Mouse (Mus musculus): ENCODE data around the gene 3110040M04Rik.
A peak's percentile ranks its signal among the peaks of the same experiment; 100 is the strongest.
"Not testable (repeated sequence)": the region's sequence is repeated elsewhere in the genome, so short reads cannot be mapped to it uniquely, and the experiment has no call there.

The 3110040M04Rik gene

DNA sequence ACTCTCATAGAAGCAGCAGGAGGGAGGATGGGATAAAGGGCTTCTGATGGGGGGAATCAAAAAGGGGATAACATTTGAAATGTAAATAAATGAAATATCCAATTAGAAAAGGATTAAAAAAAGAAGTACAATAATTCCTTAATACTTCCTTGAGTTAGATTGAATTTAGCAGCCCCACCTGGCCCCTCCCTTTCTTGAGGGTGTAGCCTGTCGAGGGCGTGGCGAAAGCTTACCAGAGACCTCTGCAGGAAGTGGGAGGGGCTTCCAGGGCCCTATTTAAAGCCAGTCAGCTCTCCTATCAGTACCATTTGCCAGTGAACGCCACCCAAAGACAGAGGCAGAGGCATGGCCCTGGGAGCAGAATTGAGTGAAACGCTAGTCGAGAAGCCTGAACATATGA, at the start of gene 3110040M04Rik:
TSS of gene 3110040M04Rik (plus strand) at position 304 of the 400 bp plus-strand sequence.
- DNase-seq, result not testable (repeated sequence)

DNA sequence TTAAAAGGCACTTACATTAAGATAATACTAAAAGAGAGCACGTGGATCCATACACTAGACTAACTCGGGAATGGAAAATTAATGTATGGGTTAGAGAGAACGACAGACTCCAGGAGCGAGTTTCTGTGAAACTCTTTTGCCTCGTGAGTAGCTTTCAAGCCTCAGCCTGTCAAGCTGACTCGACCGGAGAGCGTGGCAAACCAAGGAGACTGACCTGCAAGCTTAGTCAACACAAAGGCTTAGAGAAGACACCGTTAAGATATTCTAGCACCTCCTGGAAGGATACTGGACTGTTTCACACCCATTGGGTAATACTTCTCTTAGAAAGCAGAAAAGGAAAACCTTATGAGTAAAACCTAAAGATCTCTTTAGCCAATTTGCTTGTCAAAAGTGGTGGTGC, 49.8 kb upstream of the 3110040M04Rik start:
- not testable (repeated sequence) for DNase-seq

DNA sequence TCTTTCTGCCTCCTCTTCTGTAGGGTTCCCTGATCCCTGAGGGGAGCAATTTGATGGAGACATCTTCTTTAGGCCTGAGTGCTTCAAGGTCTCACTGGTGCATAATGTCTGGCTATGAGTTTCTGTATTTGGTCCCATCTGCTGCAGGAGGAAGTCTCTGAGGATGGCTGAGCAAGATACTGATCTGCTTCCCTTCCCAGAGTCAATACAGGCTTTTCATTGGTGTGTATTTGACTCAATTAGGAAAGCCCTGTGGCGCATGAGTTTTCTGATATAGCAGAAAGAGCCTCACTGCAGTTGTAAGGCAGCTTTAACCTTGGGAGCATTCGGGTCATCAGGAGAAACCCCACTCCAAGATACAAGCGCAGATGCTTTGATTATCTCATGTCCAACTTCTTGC, 47.8 kb upstream of the 3110040M04Rik start:
- no peak for DNase-seq

DNA sequence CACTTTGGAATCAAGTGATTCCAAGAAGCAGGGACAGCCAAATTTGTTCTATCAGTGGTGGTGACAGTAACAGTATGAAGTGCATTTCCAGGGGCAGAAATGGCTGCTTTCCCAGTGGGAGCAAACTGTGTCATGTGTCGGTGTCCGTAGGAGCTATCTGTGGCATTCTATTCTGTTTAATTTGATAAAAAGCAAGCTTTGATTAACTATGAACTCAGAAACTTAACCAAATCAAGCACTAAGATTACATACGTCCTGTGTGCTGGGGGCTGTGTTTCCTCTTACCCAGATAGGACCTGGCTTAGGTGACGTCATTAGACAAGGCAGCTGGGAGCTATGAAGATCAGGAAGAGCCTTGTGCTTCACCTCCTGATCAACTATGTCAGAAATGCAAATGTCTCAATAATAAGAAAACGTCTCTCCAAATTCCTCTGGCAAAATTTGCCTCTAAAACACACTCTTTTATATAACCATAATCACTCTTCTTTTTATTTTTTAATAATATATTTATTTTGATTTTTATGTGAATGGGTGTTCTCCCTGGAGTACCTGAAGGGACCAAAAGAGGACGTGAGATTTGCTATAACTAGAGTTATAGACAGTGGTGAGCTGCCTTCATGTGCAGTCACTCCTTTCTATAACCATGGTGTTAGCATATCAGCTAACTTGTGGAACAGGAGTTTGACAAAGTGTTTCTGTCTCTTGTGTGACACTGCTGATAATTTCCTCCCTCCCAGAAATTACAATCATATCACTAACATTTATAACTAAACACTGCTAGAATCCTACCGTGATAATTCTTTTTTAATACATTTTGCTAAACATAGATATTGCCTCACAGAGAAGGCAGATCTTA, 46.9 kb upstream of the 3110040M04Rik start:
- DNase-seq, result no peak

DNA sequence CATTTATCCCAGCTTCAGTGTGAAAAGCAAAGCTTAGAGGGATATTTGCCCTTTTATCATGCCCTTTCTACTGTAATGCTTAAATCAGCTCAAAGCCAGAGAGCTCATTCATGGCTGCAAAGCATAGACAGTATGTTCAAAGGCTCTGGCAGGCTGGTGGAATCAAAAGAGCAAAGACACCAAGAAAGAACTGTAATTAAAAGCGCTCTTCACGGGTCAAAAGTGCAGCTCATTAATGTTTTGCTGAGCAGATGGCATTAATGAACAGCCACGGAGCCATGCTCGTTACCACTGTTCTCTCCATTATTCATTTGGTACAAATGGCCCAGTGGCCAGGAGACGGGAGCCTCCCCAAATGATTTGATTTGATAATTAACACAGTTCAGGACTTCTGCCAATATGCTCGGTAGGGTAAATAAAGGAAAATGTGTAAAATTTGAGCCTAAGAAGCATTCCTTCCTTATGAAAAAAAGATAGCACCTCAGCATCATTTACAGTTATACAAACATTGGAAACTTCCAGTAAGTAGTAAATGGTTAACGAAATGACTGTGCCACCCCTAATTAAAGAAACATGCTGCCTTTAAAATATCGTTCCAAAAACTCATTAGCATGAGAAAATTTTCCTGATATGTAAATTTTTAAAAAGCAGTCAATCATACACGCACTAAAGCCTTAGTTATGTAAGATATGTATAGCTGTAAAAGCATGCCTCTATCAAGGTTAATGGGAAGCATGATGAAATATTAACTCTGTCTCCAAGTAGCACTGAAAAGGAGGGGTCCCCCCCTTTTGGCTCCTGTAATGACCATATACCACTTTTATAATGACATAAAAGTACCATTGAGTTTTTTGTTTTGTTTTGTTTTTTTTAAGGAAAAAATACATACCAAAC, 45.7 kb upstream of the 3110040M04Rik start:
- DNase-seq, result no peak

DNA sequence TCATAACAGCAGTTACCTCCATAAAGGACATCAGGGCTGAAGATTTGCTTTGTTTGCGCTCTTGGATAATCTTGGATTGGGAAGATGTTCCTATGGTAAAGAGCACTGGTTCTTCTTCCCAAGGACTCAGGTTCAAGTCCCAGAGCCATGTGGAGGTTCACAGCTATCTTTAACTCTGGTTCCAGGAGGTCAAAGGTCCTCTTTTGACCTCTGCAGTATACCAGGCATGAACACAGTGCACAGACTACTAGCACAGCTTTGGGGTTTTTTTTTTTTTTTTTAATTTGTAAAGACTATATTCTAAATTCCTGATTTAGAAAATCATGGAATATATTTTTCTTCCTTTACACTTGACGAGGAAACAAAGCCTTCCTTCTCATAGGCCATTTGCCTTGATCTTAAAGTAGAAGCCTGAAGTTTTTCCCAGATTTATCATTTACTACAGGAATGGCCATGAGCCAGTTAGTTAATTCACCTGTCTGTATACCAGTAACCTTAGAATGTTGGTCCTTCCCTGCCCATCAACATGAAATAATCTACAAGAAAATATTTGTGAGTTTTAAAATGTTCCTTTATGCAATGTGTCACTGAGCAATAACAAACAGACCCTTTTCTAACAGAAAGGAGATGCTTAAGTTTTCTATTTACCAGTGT, 44.9 kb upstream of the 3110040M04Rik start:
- DNase-seq, result no peak

DNA sequence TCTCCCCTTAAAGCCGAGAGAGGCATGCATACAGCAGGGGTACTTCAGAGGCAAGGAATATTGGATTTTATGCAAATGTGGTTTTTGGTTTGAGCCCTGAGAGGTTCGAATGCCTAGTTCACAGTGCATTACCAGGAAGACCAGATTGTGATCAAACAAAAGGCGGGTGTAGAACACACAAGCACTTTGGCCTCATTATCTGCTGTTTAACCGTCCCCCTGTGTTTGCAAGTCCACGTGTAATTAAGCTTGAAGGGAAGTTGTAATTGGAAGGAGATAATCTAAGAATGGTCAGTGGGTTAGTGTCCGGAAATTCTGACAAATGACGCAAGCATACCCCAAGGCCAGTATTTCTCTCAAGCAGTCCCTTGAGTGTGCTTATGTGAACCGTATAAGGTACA, 37.9 kb upstream of the 3110040M04Rik start:
- no peak for DNase-seq

DNA sequence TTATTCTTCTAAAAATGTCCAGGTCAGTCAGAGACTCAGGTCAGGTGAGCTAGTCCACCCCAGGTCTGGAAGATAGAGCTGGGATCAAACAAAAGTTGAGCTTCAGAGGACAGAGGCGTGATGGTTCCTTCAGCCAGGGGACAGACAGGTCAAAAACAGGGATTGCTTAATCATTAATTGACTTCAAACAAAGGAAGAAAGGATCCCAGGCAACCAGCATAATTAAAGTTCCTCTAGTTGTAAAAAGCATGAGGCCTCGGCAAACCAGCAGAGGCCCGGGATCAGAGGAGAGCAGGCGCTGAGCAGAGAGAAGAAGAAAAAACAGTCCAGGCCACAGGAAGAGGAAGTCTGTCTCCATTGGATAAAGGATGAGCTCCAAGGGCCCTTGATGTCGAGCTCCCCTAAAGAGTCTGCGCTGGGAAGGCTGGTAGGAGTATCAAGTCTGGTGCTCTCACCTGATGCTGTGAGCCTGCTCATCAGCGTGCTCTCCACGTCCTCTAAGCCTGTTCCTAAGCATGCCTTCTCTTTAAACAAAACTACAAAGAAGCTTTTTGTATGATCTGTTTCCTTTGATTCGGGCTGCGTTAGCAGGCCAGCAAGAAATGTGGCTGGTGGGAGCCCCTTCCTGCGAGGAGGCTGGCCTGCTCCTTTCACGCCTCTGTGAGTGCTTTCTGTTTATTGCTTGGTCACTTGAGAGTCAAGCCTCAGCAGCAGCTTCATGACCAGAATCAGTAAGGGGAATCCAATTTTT, 36.4 kb upstream of the 3110040M04Rik start:
- no peak for DNase-seq

DNA sequence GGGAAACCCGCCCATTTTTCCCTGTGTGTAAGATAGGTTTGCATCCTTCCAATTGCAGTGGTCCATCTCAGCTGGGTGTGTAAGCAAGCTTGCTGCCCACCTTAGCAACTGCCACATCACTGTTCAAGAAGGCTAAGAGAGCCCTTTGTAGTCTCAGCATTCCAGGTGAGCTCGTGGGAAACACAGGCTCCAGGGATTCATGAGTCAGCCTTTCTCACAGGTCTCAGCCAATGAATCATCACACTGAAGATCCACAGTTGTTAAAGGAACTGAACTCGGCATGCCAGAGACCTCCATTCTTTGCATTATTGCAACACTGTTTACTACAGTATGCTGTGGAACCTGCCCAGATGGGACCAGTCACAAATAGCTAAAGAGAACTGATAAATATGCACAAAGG, 35.3 kb upstream of the 3110040M04Rik start:
- no peak for DNase-seq

DNA sequence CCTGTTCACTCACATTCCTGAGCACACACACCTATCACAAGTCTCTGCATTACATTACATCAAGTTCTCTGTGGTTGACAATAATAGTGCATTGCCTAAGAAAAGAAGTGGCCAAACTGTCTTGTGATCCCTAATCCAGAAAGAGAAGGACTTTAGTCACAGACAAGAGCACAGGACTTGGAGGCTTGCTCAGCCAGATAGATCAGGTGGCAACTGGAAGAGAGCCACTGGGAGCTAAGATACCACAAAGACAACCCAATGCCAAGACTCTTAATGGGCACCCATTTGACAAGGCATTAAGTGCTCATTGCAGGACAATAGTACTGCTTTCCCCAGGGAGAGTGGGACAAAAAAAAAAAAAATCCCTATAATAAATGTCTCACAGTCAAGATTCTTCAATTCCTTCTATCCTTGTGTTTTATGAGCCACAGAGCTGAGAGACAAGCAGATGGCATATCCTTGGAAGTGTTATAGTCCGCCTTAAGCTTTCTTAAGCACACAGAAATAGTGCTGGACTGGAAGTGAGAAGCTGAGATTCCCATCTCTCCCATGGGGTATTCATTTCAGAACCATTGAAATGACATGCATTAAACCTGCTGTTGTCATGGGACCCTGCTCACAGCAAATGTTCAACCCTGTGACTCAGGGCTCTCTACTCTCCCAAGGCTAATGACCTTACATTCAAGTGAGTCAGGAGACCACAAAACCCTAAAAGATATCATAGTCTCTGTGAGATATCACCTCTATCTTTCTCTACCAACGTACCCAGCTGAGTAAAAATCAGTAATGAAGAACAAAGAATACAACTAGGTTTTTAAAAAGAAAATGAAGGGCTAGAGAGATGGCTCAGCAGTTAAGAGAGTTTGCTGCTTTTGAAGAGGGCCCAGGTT, 32.1 kb upstream of the 3110040M04Rik start:
- DNase-seq, result no peak

DNA sequence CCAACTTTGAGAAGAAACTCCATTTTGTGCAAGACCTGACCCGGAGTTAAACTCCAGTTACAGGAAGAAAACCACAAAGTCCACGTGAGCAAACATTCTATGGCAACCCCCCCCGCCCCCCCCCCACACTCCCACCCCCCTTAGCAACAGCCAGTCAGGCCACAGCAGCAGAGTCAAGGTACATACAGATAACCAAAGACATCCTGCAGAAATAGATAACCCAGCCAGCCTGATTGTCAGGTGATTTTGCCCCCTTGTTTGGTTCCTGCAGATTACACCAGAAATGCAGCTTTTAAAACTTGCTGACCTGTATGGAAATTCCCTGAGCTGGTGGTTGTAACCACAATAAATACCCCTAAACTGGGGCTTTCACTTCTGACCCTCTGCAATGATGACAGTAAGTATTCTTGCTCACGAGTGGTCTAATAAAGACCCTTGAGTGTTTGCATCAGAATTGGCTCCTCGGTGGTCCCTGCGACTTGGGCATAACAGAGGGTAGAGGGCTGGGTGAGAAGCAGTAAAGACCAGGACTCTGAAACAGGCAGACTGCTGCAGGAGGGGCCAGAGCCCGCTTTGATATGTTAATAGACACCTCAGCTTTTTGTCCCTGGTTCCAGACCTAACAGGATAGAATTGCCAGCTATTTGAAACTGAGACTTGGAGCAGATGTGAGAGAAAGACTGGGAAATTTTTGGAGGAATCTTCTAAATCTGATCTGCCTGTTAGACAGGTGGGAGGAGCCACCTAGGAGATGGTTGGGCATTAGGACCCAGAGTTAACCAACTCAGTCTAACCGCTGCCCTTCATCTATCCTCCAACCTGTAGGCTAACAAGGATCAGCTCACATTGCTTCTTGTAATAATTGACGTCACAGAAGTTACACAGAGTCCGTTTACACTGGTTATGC, 26.6 kb upstream of the 3110040M04Rik start:
- DNase-seq, result peak in 1 of 2 experiments; percentile 20

DNA sequence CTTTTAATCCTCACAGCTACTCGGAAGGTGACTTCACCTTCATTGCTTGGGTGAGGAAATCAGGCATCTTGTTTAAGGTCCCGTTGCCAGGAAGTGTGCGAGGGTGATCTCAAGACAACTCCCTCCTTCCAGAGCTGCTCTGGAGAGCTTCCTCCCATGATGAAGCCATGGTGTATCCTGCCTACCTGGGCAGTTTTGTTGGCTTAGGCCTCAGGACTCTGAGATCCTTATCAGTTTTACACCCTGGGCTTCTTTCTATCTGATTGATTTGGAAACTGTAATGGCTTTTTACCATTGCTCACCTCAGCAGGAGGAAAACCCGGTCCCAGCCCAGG, 26.0 kb upstream of the 3110040M04Rik start:
- no peak for DNase-seq

DNA sequence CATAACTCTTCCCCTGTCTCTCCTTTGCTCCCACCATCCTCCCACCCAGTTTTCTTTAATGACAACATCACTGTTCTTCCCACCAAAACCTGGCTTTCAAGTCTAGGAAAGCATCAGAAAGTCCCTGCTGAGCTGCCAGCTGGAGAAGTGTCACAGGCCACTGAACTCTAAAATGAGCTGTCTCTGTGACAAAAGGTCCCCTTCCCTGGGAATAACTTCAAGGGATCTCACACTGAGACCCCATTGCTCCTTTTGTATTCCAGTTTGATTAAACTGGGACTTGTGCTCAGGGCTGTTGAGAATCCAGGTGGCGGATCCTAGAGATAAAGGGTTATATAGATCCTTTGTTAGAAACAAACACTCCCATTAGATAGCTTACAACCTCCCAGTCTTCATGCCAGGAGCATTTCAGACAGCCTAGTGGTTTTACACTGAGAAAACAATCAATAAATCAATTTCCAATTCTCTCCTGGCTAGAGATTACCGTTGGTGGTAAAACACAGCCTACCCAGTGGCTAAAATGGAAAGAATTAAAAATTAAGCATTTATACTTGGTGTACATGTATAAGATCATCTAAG, 25.3 kb upstream of the 3110040M04Rik start:
- DNase-seq, result no peak

DNA sequence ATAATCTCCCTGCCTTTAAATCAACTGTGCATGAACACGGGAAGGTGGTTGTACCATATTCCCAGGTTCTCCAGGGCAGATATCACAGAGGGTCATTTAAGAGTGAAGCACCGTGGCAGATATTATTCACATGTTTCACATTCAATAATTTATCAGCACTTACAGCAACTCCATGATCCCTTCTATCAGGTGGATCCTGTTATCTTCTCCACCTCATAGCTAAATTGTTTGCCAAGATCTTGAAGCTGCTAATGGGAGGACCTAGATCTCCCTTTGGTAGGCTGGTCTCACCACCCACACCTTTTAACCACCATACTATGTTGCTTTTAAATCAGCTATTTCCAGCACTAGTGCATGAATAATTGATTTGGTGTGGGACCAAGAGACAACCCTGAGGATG, 23.8 kb upstream of the 3110040M04Rik start:
- DNase-seq, result no peak

DNA sequence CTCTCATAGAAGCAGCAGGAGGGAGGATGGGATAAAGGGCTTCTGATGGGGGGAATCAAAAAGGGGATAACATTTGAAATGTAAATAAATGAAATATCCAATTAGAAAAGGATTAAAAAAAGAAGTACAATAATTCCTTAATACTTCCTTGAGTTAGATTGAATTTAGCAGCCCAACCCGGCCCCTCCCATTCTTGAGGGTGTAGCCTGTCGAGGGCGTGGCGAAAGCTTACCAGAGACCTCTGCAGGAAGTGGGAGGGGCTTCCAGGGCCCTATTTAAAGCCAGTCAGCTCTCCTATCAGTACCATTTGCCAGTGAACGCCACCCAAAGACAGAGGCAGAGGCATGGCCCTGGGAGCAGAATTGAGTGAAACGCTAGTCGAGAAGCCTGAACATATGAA, 21.7 kb upstream of the 3110040M04Rik start, which contains the start of gene Gm47985:
TSS of gene Gm47985 (plus strand) at position 272 of the 400 bp plus-strand sequence.
- DNase-seq, result not testable (repeated sequence)

DNA sequence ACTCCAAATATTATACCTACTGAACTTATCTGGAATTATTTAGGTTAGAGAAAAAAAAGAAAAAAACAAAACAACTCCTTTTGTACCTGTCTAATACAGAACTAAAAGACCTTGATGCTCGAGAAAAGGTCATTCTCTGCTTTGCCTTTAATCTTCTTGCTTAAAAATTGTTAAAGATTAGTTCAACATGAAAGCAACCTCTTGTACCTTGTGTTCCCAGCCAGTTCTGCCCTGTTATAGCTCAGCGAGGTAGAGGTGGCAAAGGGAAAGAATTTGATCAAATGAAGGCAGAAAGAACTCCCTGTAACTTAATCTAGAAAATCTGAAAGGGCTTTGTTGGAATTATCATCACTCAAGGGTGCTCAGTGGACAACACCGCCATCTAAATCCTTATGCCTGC, 17.7 kb upstream of the 3110040M04Rik start:
- DNase-seq, result not testable (repeated sequence)

DNA sequence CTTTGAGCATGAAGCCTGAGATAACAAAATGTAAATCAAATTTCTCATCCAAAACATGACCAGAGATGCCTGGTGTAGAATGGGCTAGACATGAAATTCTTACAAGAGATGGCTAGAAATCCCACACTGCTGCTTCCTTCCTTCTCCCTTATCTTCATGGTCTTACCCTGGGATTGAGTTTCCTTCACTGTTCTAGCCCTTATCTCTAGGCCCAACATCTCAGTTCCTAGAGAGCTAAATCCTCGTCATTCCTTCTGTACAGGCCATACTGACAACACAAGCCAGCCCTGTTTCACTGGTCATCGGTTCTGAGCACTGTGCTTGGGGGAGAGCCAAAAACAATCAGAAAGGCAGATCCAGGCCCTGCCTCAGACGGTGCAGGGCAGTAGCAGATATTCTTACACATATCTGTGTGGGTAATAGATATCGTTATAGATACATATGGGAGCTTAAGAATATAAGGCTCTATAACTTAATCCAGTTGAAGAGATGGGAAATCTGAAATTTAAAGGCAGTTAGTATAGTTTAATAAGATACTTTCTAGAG, 17.0 kb upstream of the 3110040M04Rik start:
- DNase-seq, result not testable (repeated sequence)

DNA sequence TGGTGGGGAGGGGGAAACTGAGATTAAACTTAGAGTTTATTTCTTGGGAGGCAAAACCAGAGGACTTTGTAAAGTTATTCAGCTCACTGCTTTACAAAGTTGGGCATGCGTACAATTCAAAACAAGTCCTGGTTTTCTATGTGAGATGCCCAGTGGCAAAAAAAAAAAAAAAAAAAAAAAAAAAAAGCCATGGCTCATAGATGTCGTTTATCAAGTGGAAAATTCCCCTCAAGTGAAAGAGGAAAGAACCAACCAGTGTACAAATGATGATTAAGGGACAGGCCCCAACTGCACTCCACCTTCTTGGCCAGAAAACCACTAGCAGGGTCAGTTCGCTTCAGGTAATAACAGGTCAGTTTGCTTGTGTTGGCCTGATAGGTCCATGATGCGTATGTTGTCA, 15.5 kb upstream of the 3110040M04Rik start:
- no peak for DNase-seq

DNA sequence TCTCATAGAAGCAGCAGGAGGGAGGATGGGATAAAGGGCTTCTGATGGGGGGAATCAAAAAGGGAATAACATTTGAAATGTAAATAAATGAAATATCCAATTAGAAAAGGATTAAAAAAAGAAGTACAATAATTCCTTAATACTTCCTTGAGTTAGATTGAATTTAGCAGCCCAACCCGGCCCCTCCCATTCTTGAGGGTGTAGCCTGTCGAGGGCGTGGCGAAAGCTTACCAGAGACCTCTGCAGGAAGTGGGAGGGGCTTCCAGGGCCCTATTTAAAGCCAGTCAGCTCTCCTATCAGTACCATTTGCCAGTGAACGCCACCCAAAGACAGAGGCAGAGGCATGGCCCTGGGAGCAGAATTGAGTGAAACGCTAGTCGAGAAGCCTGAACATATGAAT, 11.8 kb upstream of the 3110040M04Rik start, which contains the start of gene Gm8947:
TSS of gene Gm8947 (plus strand) at position 302 of the 400 bp plus-strand sequence.
- DNase-seq, result not testable (repeated sequence)

Data from spleen, adult 18-20 months (tissue).